Mouse (Mus musculus): ENCODE measurements at regions not wholly inside any gene's neighbourhood (a gene's known extent, or its start where the extent isn't known, plus 50 kb on each side); places are given as distances from the start of the nearest gene placed in this dataset.

GRCm38 (mm10) chr8:76309200-76309599, 590.0 kb upstream of the Nr3c2 start:
- no peaks in the 10 kb centered on the region for H3K4me1 ChIP-seq (ENCODE audit: control insufficient read depth, insufficient read depth, low read length)
- H3K27me3 ChIP-seq (ENCODE audit: control insufficient read depth, insufficient read depth, low read length): no peaks in the 10 kb centered on the region
- H3K4me3 ChIP-seq (ENCODE audit: low read depth, low read length): no peak overlapping the region
- WGBS (ENCODE audit: insufficient replicate concordance): 51% methylated on average over 3 of the region's 3 CpGs
- ATAC-seq (replicated peaks; ENCODE audit: insufficient number of reproducible peaks, low FRiP score, low TSS enrichment): no peak
- H3K9me3 ChIP-seq (replicated peaks; ENCODE audit: control insufficient read depth, low read length): no peaks in the 10 kb centered on the region
- 0 out of 2 replicates have a peak overlapping the region, but pooled peaks have one; percentile 31 for H3K27ac ChIP-seq (ENCODE audit: low read depth, low read length)
- no peak overlapping the region for H3K9ac ChIP-seq (ENCODE audit: low read depth, low read length)
- H3K4me2 ChIP-seq: no peak overlapping the region
- no peaks in the 10 kb centered on the region for H3K36me3 ChIP-seq (ENCODE audit: control insufficient read depth, insufficient read depth, low read length)

GRCm38 (mm10) chr8:76328540-76328939, 570.7 kb upstream of the Nr3c2 start:
- Histone ChIP-seq H3K9me3 (replicated peaks; ENCODE audit: control insufficient read depth, low read length) (no peaks in the 10 kb centered on the region), H3K36me3 (ENCODE audit: control insufficient read depth, insufficient read depth, low read length) (no peaks in the 10 kb centered on the region), H3K4me1 (ENCODE audit: control insufficient read depth, insufficient read depth, low read length) (no peaks in the 10 kb centered on the region), H3K4me2 (no peak overlapping the region), H3K9ac (ENCODE audit: low read depth, low read length) (no peak overlapping the region), H3K4me3 (ENCODE audit: low read depth, low read length) (no peak overlapping the region), H3K27me3 (ENCODE audit: control insufficient read depth, insufficient read depth, low read length) (no peaks in the 10 kb centered on the region), H3K27ac (ENCODE audit: low read depth, low read length) (no peak overlapping the region)
- 50% methylated on average over 1 of the region's 1 CpGs for WGBS (ENCODE audit: insufficient replicate concordance)
- ATAC-seq (replicated peaks; ENCODE audit: insufficient number of reproducible peaks, low FRiP score, low TSS enrichment): no peak

GRCm38 (mm10) chr8:76343072-76343471, 556.2 kb upstream of the Nr3c2 start:
- Histone ChIP-seq H3K27me3 (ENCODE audit: control insufficient read depth, insufficient read depth, low read length) (no peaks in the 10 kb centered on the region), H3K36me3 (ENCODE audit: control insufficient read depth, insufficient read depth, low read length) (no peaks in the 10 kb centered on the region), H3K9ac (ENCODE audit: low read depth, low read length) (no peak overlapping the region), H3K4me2 (no peak overlapping the region), H3K9me3 (replicated peaks; ENCODE audit: control insufficient read depth, low read length) (no peaks in the 10 kb centered on the region), H3K4me1 (ENCODE audit: control insufficient read depth, insufficient read depth, low read length) (no peaks in the 10 kb centered on the region), H3K4me3 (ENCODE audit: low read depth, low read length) (no peak overlapping the region), H3K27ac (ENCODE audit: low read depth, low read length) (no peak overlapping the region)
- 61% methylated on average over 2 of the region's 2 CpGs for WGBS (ENCODE audit: insufficient replicate concordance)
- ATAC-seq (replicated peaks; ENCODE audit: insufficient number of reproducible peaks, low FRiP score, low TSS enrichment): no peak

- Histone ChIP-seq H3K9me3 (replicated peaks; ENCODE audit: control insufficient read depth, low read length) (no peaks in the 10 kb centered on the region), H3K4me1 (ENCODE audit: control insufficient read depth, insufficient read depth, low read length) (no peaks in the 10 kb centered on the region), H3K4me2 (no peak overlapping the region), H3K4me3 (ENCODE audit: low read depth, low read length) (no peak overlapping the region), H3K36me3 (ENCODE audit: control insufficient read depth, insufficient read depth, low read length) (no peaks in the 10 kb centered on the region), H3K27ac (ENCODE audit: low read depth, low read length) (no peak overlapping the region), H3K27me3 (ENCODE audit: control insufficient read depth, insufficient read depth, low read length) (no peaks in the 10 kb centered on the region), H3K9ac (ENCODE audit: low read depth, low read length) (no peak overlapping the region)
- 70% methylated on average over 4 of the region's 4 CpGs for WGBS (ENCODE audit: insufficient replicate concordance)
- ATAC-seq (replicated peaks; ENCODE audit: insufficient number of reproducible peaks, low FRiP score, low TSS enrichment): no peak
Observed at GRCm38 (mm10) chr8:76346150-76346549, 553.1 kb upstream of the Nr3c2 start.

- ATAC-seq (replicated peaks; ENCODE audit: insufficient number of reproducible peaks, low FRiP score, low TSS enrichment): no peak
- Histone ChIP-seq H3K27me3 (ENCODE audit: control insufficient read depth, insufficient read depth, low read length) (no peaks in the 10 kb centered on the region), H3K9ac (ENCODE audit: low read depth, low read length) (no peak overlapping the region), H3K36me3 (ENCODE audit: control insufficient read depth, insufficient read depth, low read length) (no peaks in the 10 kb centered on the region), H3K27ac (ENCODE audit: low read depth, low read length) (no peak overlapping the region), H3K4me3 (ENCODE audit: low read depth, low read length) (no peak overlapping the region), H3K9me3 (replicated peaks; ENCODE audit: control insufficient read depth, low read length) (no peaks in the 10 kb centered on the region), H3K4me1 (ENCODE audit: control insufficient read depth, insufficient read depth, low read length) (no peaks in the 10 kb centered on the region), H3K4me2 (no peak overlapping the region)
- 86% methylated on average over 1 of the region's 1 CpGs for WGBS (ENCODE audit: insufficient replicate concordance)
Observed at GRCm38 (mm10) chr8:76346832-76347231, 552.4 kb upstream of the Nr3c2 start.

- no peak overlapping the region for H3K4me3 ChIP-seq (ENCODE audit: low read depth, low read length)
- ATAC-seq (replicated peaks; ENCODE audit: insufficient number of reproducible peaks, low FRiP score, low TSS enrichment): no peak
- no peaks in the 10 kb centered on the region for H3K4me1 ChIP-seq (ENCODE audit: control insufficient read depth, insufficient read depth, low read length)
Observed at GRCm38 (mm10) chr8:76374314-76374713, 524.9 kb upstream of the Nr3c2 start.

GRCm38 (mm10) chr8:76377711-76378110, 521.5 kb upstream of the Nr3c2 start:
- Histone ChIP-seq H3K36me3 (ENCODE audit: control insufficient read depth, insufficient read depth, low read length) (no peaks in the 10 kb centered on the region), H3K9me3 (replicated peaks; ENCODE audit: control insufficient read depth, low read length) (no peaks in the 10 kb centered on the region), H3K4me1 (ENCODE audit: control insufficient read depth, insufficient read depth, low read length) (no peaks in the 10 kb centered on the region), H3K27me3 (ENCODE audit: control insufficient read depth, insufficient read depth, low read length) (no peaks in the 10 kb centered on the region), H3K9ac (ENCODE audit: low read depth, low read length) (no peak overlapping the region), H3K27ac (ENCODE audit: low read depth, low read length) (no peak overlapping the region), H3K4me3 (ENCODE audit: low read depth, low read length) (no peak overlapping the region), H3K4me2 (no peak overlapping the region)
- ATAC-seq (replicated peaks; ENCODE audit: insufficient number of reproducible peaks, low FRiP score, low TSS enrichment): no peak
- 82% methylated on average over 6 of the region's 6 CpGs for WGBS (ENCODE audit: insufficient replicate concordance)

More at GRCm38 (mm10) chr8:76374314-76374713, 524.9 kb upstream of the Nr3c2 start:
- no peak overlapping the region for H3K27ac ChIP-seq (ENCODE audit: low read depth, low read length)
- no peak overlapping the region for H3K9ac ChIP-seq (ENCODE audit: low read depth, low read length)
- no peak overlapping the region for H3K4me2 ChIP-seq
- no peaks in the 10 kb centered on the region for H3K9me3 ChIP-seq (replicated peaks; ENCODE audit: control insufficient read depth, low read length)
- no peaks in the 10 kb centered on the region for H3K36me3 ChIP-seq (ENCODE audit: control insufficient read depth, insufficient read depth, low read length)
- no peaks in the 10 kb centered on the region for H3K27me3 ChIP-seq (ENCODE audit: control insufficient read depth, insufficient read depth, low read length)

- Histone ChIP-seq H3K4me3 (ENCODE audit: low read depth, low read length) (no peak overlapping the region), H3K36me3 (ENCODE audit: control insufficient read depth, insufficient read depth, low read length) (no peaks in the 10 kb centered on the region), H3K4me2 (no peak overlapping the region), H3K9ac (ENCODE audit: low read depth, low read length) (no peak overlapping the region), H3K27ac (ENCODE audit: low read depth, low read length) (no peak overlapping the region), H3K27me3 (ENCODE audit: control insufficient read depth, insufficient read depth, low read length) (no peaks in the 10 kb centered on the region), H3K4me1 (ENCODE audit: control insufficient read depth, insufficient read depth, low read length) (no peaks in the 10 kb centered on the region), H3K9me3 (replicated peaks; ENCODE audit: control insufficient read depth, low read length) (no peaks in the 10 kb centered on the region)
- ATAC-seq (replicated peaks; ENCODE audit: insufficient number of reproducible peaks, low FRiP score, low TSS enrichment): no peak
- WGBS (ENCODE audit: insufficient replicate concordance): 55% methylated on average over 2 of the region's 2 CpGs
Observed at GRCm38 (mm10) chr8:76381643-76382042, 517.6 kb upstream of the Nr3c2 start.

- Histone ChIP-seq H3K4me2 (no peak overlapping the region), H3K27me3 (ENCODE audit: control insufficient read depth, insufficient read depth, low read length) (no peaks in the 10 kb centered on the region), H3K27ac (ENCODE audit: low read depth, low read length) (no peak overlapping the region), H3K4me3 (ENCODE audit: low read depth, low read length) (no peak overlapping the region), H3K9ac (ENCODE audit: low read depth, low read length) (no peak overlapping the region), H3K9me3 (replicated peaks; ENCODE audit: control insufficient read depth, low read length) (no peaks in the 10 kb centered on the region), H3K36me3 (ENCODE audit: control insufficient read depth, insufficient read depth, low read length) (no peaks in the 10 kb centered on the region), H3K4me1 (ENCODE audit: control insufficient read depth, insufficient read depth, low read length) (no peaks in the 10 kb centered on the region)
- 74% methylated on average over 5 of the region's 5 CpGs for WGBS (ENCODE audit: insufficient replicate concordance)
- ATAC-seq (replicated peaks; ENCODE audit: insufficient number of reproducible peaks, low FRiP score, low TSS enrichment): no peak
Observed at GRCm38 (mm10) chr8:76383583-76384281, 515.5 kb upstream of the Nr3c2 start.

All from heart, embryonic 11.5 days (tissue).